Mouse (Mus musculus): ENCODE measurements around the gene Ccdc81.

Ccdc81 gene

DNA sequence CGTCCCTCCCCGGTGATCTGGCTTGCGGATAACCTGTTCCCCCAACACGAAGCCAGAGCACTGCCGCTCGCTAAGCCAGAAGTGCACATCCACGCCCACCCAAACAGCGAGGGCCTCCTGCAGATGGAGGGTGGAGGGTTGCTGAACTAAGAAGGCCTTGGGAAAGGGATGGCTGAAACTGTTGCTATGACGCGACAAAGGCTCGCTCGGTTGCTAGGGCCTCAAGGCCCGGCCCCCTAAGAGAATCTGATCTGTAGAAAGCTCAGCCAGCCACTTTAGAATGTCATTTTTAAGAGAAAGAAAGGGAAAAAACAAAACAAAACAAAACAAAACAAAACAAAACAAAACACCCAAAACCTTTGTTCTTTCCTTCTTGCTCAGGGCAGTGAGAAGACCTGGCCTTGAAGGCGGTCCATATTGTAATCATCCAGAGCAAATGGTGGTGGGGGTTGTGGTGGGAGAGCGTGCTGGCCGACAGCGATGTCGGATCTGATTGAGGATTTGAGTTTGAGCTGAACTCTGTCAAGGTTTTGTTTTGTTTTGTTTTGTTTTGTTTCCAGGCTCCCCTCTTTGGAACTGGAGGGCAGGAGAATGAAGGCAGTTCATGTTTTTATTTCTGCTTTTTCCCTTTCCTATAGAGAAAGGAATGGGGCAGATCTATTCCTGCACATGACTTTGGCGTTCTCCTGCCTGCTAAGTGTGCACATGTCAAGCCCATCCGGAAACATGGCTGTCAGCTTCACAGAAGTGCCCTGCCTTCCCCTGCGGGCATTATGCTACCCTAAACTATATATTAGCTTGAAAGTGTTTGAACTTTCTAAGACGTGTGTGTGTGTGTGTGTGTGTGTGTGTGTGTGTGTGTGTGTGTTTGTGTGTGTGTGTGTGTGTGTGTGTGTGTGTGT, at the start of gene Ccdc81:
Gene Ccdc81, minus strand, starts transcription at position 188 of the 902 bp plus-strand sequence.
- DNase-seq, result peak in 1 of 2 experiments; percentile 22

DNA sequence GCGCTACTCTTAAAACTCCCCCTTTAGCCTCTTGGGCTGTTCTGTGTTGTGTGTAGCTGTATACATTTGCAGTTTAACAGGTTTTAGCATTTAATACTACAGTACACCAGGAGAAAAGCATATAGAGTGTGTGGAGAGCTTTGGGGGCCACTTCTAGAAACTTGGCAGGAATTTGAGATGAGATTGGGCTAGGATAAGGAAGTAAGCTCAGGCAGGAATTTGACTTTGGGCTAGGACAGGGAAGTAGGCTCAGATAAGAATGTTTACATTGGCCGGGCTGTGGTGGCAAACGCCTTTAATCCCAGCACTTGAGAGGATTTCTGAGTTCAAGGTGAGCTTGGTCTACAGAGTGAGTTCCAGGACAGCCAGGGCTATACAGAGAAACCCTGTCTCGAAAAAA, 46.0 kb upstream of the Ccdc81 start:
- no peak for DNase-seq

DNA sequence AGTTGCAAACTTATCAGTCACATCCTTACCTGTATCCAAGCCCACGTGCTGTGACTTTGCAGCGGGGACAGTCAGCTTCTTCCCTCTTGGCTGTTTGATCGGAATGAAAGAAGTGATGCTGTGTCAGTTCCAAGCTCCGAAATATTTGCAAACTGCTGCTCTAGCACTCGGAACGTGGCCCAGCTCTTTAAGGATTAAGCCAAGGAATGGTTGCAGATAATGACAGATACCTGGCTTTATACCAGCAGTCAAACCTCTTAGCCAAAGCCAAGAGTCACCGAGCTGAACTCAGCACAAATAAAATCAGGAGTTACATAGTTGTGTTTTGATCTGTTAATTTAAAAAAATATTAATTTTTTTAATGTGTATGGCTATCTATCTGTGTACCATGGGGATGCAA, 44.6 kb upstream of the Ccdc81 start:
- DNase-seq, result peak in 1 of 2 experiments; percentile 24

DNA sequence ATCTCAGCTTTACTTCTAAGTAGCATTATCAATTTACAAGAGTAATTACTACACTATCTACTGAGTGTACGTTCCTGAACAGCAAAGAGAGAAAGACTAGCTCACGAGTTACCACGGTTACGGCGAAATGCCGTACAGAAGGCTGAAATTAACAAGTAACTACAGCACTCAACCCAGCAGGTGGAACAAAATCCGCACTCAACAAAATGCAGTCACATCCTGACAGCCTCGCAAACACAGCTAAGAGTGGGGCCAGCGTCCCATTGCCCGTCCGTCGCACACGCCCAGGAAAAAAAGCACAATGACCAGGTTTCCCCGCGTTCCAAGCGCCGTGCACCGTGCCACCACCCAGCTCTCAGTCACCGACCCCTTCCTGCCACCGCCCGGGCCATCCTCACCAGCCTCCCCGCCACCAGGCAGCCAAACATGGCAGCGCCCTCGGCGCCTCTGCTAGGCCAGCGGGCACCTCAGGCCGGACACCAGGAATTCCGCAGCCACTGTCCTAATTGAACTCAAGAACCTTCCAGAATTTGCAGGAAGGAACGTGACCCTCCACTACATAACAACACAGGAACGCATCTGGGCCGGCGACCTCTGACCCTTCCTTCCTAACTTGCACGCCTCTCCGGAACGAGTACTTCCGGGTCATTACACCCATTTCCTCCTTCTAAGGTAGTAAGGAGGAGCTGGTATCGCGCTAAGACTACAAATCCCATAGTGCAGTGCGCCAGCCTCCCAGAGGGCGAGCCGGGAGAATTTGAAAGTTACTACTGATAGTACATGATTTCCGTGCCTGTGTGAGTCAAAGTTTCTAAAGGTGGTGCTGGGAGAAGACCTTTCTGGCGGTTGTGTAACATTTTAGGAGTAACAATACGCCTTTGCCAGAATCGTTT, 37.4 kb upstream of the Ccdc81 start, which contains the start of gene Hikeshi:
Gene Hikeshi, minus strand, starts transcription at position 634 of the 893 bp plus-strand sequence.
- peak; percentile 92 to 95 for DNase-seq

DNA sequence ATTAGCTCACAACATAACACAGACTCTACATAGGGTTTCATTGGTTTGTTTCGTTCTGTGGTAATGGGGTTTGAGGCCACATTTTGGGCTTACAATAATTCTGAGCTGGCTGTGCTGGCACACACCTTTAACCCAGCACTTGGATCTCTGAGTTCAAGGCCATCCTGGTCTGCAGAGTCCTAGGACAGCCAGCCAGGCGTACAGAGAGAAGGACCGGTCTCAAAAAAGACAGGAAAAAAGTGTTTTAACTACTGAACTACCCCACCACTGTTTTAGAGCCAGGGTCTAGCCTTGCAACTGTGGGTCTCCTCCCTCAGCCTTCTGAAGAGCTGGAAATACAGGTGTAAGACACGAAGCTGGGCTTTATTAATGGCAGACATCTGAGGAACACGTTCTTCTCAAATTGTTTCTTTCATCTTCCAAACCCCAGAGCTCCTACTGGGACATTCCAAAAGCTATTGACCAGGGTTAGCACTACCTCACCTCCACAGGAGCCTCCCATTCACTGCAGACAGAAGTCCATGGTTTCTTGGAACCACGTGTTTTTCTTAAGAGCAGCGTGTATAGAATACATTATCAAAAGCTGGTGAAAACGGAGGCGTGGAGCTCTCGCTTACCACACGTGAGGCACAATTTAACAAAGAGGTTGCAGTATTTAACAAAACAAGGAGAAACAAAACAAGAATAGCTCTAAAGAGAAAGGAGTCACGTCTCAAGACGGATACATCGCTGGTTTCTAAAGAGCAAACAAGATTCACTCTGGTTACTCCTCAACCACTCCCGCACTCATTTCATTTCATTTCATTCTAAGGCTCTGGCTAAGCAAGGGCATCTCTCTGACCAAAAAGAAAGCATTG, 36.3 kb upstream of the Ccdc81 start:
- DNase-seq, result no peak

DNA sequence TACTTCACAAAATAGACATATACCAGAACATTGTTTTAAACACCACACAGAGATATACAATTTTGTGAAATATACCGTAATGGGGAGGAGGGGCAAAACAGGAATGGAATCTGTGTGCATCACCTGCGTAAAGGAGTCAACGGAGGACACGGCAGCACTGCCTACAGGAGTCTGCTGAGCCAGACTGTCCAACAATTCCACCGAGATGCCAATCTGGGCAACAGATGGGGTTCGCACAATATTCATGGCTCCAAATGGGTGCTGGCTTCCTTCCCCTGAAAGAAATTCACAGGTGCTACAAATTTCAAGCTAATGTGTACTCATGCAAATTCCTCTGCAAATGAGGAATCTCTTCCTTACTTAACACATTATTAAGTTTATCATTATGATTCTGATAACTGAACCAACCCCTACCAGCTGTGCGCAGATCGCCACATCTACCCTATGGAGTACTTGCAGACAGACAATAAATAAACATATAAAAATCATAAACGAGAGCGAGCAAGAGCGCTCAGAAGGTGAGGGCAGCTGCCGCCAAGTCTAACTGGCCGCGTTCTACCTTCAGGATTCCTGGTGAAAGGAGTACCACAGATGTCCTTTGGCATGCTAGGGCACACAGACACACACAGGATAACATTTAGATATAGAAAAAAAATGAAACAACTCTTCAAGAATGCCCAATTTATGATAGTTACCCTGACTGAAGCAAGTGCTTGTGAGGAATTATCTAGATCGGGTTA, 20.2 kb upstream of the Ccdc81 start:
- no peak for DNase-seq

DNA sequence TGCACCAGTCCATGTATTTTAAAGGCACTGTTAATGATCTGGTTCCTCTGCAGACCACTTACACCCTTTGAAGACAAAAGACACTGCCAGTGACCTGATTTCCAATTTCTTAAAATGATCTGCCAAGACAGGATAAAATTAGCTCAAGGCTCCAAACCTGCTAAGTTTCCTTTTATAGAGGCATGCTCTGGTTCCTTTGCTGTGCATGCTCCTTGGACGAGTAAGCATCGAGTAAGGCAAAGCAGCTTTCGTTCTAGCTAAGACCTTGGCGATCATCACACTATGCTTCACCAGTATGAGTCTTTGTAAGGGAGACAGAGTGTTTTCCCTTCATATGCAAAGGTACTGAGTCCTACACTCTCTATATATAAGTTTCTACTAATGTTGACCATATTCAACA, 14.3 kb upstream of the Ccdc81 start:
- DNase-seq, result no peak

DNA sequence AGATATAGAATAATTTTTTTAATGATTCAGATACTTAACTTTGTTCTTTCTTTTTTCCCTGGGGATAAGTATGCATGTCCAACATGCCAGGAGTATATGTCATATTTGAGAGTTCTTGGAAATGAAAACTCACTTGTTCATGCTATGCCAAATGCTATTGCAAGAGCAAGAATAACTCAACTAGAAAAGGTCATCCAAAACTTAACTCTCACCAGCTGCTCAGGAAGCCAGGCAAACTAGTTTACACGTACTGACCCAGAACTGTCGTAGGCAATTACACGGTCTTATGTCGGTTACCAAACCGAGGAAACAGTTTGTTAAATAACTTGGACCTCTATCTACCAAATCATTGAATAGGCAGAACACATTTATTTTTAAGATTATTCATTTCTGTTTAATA, 13.3 kb upstream of the Ccdc81 start:
- DNase-seq, result no peak

DNA sequence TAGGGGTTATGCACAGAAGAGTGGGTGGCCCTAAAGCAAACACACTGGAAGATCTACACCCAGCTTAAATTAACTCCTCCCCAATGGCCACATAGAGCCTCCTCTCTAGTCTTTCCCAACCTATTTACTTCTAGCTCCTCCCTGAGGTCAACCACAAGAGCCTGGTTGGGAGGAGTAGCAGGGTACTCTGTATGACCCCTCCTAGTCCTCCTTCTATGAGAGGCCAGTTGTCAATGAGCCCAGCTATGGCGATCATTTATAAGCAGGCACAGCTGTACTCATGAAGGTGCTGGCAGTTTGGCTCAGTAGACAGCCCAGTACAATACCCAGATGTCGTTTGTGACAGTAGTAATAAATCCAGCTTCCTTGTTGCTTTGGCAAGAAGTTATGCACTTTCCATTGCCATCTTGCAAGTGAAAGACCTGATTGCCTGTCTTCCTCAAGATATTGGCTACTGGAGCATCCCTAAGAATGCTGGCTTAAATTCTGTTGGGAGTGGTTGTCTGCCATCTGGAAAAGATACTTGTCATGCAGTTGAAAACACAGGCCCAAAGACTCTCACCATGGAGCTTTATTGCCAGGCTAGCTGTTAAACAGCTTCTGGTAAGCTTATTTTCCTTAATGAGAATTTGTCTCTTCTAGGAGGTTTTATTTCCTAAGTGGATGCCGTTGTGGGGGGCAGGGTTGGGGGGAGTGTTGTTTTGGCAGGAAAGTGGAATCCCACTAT, 10.2 kb upstream of the Ccdc81 start:
- no peak for DNase-seq

DNA sequence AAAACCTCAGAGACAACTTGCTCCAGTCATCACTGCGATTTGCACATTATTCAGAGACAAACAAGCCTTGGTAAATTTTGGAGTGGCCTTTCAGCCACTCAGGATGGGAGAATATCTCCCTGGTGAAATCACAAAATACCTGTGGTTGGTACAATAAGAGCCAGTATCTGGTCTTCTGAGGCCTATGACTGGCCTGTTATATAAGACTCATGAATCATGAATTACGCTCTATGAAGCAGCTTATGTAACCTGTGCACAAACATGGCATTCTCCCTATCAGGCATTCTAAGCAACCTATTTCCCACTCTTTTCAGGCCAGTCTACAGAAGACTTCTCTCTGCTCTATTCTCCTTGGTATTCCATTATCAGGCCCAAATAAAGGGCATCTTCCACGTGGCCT, 8.9 kb upstream of the Ccdc81 start:
- DNase-seq, result no peak

DNA sequence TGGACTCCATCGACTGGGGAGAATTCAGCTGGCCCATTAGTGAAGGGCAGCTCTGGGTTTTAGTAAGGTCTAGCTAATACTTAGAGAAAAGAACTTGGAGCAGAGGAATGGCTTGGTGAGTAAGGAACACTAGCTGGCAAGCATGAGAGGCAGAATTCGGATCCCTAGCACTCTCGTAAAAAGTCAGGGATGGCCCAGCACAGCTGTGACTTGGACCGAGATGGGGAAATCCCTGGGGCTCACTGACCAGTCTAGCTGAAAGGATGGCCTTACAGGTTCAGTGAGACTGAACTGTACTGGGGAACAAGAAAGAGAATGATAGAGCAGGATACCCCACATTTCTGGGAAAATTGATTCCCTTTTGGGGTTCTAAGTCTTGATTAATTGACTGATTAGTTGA, 6.3 kb upstream of the Ccdc81 start:
- no peak for DNase-seq

DNA sequence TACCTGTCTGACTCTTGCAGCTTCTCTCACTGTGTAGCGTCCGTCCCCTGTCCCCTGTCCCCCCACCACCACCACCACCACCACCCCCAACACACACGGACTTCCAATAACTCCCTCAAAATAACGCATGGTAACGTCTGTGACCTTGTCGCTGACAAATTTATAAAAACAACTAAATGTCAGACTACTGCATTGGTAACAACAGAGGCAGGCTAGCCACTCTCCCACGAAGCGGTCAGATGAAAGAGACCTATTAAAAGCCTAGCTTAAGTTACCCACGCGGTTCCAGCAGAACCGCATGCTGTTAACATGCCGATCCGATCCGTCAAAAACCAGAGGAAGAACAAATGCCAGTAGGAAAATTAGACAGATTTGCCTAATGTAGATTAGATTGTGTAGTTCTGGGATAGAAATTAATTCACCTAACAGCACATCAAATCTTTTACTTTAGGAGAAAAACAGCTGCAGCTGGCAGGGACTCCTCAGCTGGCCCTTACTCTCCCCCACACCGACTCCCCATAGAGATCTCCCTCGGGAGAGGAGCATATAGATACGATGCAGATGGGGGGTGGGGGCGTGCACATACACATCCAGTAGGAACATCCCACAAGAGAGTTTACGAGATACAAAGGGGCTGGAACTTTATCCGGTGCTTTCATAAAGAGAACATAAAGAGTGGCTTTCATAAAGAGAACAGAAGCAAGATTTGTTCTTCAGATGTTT, 5.6 kb upstream of the Ccdc81 start:
- no peak for DNase-seq

DNA sequence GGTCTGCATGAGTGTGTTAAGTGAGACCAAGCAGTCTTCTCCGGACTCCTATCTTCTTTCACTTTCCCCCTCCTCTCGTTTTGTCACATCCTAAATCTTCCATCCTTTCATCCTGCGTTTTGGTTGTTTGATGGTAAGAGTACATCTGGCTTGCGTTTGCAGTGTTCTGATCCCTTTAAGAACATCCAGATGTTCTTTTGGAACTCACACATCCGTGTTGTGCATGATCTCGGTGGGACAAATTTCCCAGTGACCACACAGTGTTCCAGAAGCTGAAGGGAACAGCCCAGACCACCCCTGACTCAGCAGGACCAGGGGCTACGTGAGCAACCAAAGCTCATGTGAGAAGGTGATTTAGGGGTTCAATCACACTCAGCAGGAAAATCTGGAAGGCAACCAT, 5.0 kb upstream of the Ccdc81 start:
- no peak for DNase-seq

DNA sequence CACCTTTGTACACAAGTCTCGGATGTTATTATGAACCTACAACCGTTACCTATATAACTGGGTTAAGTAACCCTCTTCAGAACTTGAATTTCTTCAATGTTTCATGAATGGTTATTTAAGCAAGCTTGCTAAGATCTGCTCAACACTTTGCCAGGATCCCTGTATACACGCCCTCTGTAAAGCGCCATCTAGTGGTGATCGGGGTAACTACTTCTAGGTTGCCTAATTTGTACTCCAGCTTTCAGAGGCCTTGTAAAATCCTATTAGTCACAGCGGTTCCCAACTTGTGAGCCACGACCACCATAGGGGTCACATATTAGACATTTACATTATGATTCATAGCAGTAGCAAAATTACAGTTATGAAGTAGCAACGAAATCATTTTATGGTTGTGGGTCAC, 4.5 kb upstream of the Ccdc81 start:
- peak; percentile 27 to 80 for DNase-seq

DNA sequence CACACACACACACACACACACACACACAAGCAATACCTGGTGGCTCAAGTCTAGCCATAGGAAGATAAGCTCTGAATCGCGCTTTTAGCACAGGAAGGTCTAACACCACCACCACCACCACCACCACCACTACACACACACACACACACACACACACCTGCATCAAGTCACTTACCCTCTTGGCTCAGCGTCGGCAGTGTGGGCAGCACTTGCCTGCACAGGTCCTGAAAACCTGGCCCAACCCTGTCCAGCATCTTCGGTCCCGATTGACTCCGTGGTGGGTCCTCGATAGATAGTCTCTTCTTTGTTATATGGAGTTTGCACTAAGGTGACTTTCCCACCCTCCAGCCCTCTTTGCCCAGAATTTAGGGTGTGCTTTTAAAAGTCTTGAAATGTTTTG, 422 bp downstream of the Ccdc81 start:
- DNase-seq, result no peak

DNA sequence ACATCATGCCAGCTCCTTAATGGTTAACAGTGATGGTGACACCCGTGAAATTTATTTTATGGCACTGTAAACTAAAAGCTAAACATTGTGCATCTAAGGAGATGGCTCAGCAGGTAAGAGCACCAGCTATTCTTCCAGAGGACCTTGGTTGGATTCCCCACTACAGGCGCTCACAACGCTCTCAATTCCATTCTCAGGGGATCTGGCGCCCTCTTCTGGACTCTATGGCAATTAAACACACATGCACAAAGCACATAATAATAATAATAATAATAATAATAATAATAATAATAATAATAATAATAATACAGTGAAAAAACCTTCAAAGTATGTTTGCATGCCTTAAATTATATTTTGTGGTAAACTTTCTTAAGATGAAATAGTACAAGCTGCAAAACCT, 11.6 kb downstream of the Ccdc81 start:
- DNase-seq, result peak in 1 of 2 experiments; percentile 26

DNA sequence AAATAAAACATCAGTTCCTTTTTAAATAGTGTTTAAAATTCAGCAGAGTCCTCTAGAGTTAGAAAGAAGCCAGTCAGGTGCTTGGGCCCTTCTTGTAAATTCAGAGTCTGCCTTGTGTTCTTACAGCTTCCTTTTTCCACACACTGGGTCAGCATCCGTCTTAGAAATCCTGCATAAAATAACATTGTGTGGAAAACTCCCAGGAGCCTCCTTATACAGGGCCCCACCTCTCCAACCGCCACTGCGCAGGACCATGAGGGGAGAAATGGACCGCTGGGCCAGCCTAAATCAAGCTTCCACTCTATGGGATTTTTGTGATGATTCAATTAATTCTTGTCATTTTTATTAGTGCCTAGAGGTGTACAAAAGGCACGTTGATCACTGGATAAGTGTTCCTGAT, 12.0 kb downstream of the Ccdc81 start:
- no peak for DNase-seq

DNA sequence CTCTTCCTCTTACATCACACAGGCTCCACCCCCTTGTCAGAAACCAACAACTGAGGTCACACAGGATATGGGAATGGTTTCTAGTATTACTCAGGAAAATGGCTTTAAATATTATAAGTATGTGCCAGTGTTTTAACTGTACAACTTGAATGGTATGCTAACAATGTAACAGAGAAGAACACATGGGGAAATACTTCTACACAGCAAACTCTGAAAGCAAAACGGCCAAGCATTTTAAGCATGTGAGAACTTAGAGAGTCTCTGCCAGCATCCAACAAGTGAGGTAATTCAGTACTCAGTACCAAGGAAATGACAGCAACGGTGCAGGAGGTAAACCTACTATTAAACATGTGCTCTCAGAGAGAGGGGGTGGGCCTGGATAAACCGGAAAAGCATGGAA, 18.9 kb downstream of the Ccdc81 start:
- DNase-seq, result no peak

DNA sequence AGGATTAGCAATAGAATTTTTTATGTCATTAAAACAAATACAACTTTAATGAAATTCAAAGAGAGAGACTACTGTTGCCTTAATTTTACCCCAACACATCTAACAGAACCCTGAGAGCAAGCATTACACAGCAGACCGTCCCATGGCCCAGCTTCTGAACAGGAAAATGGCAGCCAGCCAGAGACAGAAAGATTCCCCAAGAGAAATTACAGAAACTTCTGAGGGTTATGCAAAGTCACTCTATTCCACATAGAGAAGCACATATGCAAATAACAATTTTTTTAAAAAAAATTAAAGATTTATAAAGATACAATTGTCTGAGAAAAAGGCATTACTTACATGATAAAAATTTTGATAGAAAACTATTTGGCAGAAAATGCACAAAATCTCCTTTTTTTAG, 23.7 kb downstream of the Ccdc81 start:
- DNase-seq, result no peak

DNA sequence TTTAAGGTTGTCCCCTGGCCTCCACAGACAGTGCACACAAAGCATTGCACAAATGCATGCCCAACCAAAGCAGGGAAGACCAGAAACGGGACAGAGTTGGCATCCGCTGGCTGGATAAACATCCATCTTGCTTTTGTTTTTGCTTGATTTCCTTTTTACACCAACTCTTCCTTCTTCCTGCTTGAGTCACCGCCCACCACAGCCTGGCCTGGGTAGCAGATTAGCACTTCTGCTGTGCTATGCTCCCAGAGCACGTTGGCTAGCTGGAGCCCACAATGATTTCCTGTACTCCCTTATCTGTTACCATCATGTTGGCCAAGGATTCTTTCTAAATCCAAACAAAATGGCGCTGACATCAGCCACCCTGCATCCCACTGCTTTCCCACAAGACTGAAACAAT, 36.2 kb downstream of the Ccdc81 start:
- peak; percentile 17 to 63 for DNase-seq

DNA sequence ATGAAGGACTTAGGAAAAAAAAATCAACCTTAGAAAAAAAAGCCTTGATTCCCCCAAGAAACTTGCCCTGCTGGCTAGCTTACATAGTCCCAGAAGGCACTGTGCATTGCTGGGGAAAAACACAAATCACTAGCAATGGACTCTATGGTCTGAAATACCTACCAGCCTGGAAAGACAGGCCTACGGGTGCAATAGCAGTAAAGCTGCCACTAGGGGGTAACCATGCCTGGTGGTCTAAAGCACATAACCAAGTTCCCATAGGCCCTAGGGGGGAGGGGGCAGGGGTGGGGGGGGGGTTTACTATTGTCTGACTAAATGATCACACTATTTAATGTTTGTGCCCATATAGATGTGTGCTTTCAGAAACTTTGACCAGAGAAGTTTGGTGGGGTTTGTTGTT, 38.7 kb downstream of the Ccdc81 start:
- DNase-seq, result no peak
